Mouse (Mus musculus) kidney, adult 18-20 months (tissue): Measurements from ENCODE around the gene Mss51.

Experiments
- DNase-seq: peaks from one replicate; pipeline ENCODE4 v3.0.0; 2021

The Mss51 gene

GRCm38 (mm10) chr14:20451302-20451701 is 45.4 kb downstream of the Mss51 start:
- no peak for DNase-seq

- DNase-seq, result no peak
Measured at GRCm38 (mm10) chr14:20447209-20447608, 49.5 kb downstream of the Mss51 start.

GRCm38 (mm10) chr14:20442252-20442651 is 54.4 kb downstream of the Mss51 start:
- no peak for DNase-seq

GRCm38 (mm10) chr14:20436976-20437375 is 59.7 kb downstream of the Mss51 start:
- DNase-seq, result no peak
